Mouse (Mus musculus): ENCODE measurements at regions not wholly inside any gene's neighbourhood (a gene's known extent, or its start where the extent isn't known, plus 50 kb on each side); places are given as distances from the start of the nearest gene placed in this dataset.

- TF ChIP-seq GATA1 (IDR thresholded peaks at IDR 0.05; ENCODE audit: borderline replicate concordance, low read length) (no peak), FLI1 (IDR thresholded peaks at IDR 0.05; ENCODE audit: low read length) (no peak)
Observed at GRCm38 (mm10) chr15:74461935-74462334, 174.2 kb downstream of the Mroh4 start.

Data from megakaryocyte, embryonic 14.5 days (primary cell).